Mouse (Mus musculus): ENCODE results near the gene Cst9.

Gene Cst9

DNA sequence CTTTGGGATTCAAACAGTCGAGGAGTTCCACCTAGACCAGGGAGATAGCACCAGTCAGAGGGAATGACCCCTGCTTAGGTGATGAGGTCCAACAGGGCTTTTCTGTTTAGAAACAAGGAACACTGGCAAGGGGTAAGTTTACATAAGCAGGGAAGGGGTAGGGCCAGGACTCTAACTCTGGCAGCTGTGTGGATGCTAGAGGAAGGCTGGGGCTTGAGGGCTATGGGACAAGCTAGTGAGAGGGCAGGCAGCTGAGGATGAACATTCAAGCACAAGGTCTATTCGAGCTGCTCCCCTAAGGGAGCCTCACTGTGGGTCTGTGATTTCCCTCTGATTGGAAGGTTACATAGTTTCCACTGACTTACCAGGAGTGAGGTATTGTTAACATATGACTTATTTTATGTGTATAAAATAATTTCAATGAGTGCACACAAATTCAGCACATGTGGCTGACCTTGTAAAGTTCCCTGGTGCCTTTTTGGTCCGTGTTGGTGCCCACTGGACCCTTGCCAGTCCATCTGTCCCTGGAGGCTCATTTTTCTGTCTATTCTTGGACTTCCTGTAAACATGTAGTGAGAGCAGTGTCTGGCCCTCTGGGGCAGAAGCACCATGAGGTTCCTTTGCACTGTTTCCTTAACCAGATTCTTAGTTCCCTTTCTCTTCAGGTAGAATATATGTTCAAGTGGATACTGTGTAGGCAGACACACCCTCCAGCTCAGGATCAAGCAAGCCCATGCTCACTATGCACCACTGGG lies 42.2 kb downstream of the Cst9 start:
- no peak for DNase-seq

DNA sequence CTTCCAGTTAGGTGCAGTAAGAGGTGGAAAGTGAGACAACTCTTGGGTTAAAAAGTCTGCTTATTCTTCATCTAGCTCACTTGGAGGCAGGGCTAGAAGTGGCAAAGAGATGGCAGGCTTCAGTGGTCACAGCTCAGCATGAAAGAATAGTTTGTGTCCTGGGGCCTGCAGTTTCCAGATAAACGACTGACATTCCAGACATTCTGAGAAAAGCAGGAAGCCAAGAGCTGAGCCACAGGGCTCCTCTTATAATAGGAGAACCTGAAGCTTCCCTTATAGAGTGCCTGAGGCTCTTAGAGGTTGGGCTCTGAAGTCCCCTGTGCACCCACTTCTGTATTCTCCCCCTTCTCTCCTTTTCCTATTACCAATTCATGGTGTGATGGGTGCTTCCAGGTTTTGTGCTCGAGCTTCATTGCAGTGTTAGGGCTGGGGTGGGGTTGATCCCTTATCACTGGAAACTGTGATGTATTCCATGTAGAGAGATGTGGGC lies 43.7 kb downstream of the Cst9 start:
- no peak for DNase-seq

DNA sequence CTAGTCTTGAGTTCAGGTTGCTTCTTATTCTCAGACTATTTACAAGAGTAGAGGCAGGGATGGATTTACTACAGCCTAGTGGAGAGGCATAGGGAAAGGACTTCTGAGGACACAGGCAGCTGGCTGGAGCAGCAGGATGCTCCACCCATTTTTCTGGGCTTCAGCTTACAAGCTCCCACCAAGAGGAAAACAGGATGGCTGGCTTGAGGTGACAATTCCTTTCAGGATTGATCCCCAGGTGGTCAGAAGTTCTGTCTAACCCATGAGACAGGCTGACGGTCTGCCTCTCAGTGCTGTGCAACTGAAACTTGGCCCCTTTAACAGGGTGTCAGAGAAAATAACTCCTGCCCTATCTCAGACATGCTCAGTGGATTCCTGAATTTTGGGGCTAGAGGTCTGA lies 44.3 kb downstream of the Cst9 start:
- DNase-seq = no peak

GRCm38 (mm10) chr2:148884738-148885137 lies 49.8 kb downstream of the Cst9 start:
- no peak for DNase-seq
